Mouse (Mus musculus) brain, adult 2 months (tissue): Measurements from ENCODE around the gene Pcbp4.
A peak's percentile ranks its signal among the peaks of the same experiment; 100 is the strongest.

ENCODE experiments used
- DNase-seq: peaks from one replicate; pipeline ENCODE4 v3.0.0; 2011; ENCODE audit warnings: low read depth, low spot score

The Pcbp4 gene

GRCm38 (mm10) chr9:106463122-106464063 lies 10.3 kb downstream of the Pcbp4 start:
- DNase-seq = peak; percentile 92

GRCm38 (mm10) chr9:106464751-106465541 lies 11.9 kb downstream of the Pcbp4 start:
- DNase-seq = peak; percentile 95

- peak; percentile 96 for DNase-seq
Measured at GRCm38 (mm10) chr9:106465571-106466200, 12.6 kb downstream of the Pcbp4 start, which contains the start of gene Gpr62. TSS of gene Gpr62 (minus strand) at chr9:106465938.

GRCm38 (mm10) chr9:106466721-106467120 lies 13.6 kb downstream of the Pcbp4 start:
- no peak for DNase-seq

- DNase-seq = no peak
Measured at GRCm38 (mm10) chr9:106467746-106468145, 14.7 kb downstream of the Pcbp4 start.

GRCm38 (mm10) chr9:106469317-106469716 lies 16.2 kb downstream of the Pcbp4 start:
- no peak for DNase-seq

GRCm38 (mm10) chr9:106469776-106470175 lies 16.7 kb downstream of the Pcbp4 start:
- no peak for DNase-seq

GRCm38 (mm10) chr9:106470991-106471750 lies 18.1 kb downstream of the Pcbp4 start:
- no peak for DNase-seq

- peak; percentile 60 for DNase-seq
Measured at GRCm38 (mm10) chr9:106471892-106472291, 18.8 kb downstream of the Pcbp4 start.

GRCm38 (mm10) chr9:106472321-106472720 lies 19.2 kb downstream of the Pcbp4 start:
- DNase-seq = no peak

GRCm38 (mm10) chr9:106473081-106473752 lies 20.1 kb downstream of the Pcbp4 start:
- no peak for DNase-seq

- no peak for DNase-seq
Measured at GRCm38 (mm10) chr9:106473753-106474105, 20.6 kb downstream of the Pcbp4 start.

GRCm38 (mm10) chr9:106474456-106474855 lies 21.4 kb downstream of the Pcbp4 start:
- DNase-seq = peak; percentile 89

- no peak for DNase-seq
Measured at GRCm38 (mm10) chr9:106475046-106475445, 22.0 kb downstream of the Pcbp4 start.

GRCm38 (mm10) chr9:106475663-106476001 lies 22.5 kb downstream of the Pcbp4 start, which contains the start of gene Rrp9:
TSS of gene Rrp9 (plus strand) at chr9:106475963.
- no peak for DNase-seq

GRCm38 (mm10) chr9:106476002-106476923 lies 23.2 kb downstream of the Pcbp4 start:
- peak; percentile 77 for DNase-seq

GRCm38 (mm10) chr9:106476924-106477484 lies 23.9 kb downstream of the Pcbp4 start, which contains the start of gene Parp3:
TSS of gene Parp3 (minus strand) at chr9:106476949.
- DNase-seq = peak; percentile 100

- no peak for DNase-seq
Measured at GRCm38 (mm10) chr9:106477649-106478048, 24.6 kb downstream of the Pcbp4 start.

GRCm38 (mm10) chr9:106478101-106478500 lies 25.0 kb downstream of the Pcbp4 start:
- DNase-seq = no peak
